Mouse (Mus musculus): ENCODE measurements around the gene Il15. TPM values are rescaled to one million over a fixed set of nuclear protein-coding genes. Genes with fewer than 3 reads are reported as not detected.

Il15 gene
- 1.5 and 2.0 TPM in 2 replicates for polyA plus RNA-seq (2015; fragmentation: Nextera tagmentation; extraction: Ambion mirVana)

DNA sequence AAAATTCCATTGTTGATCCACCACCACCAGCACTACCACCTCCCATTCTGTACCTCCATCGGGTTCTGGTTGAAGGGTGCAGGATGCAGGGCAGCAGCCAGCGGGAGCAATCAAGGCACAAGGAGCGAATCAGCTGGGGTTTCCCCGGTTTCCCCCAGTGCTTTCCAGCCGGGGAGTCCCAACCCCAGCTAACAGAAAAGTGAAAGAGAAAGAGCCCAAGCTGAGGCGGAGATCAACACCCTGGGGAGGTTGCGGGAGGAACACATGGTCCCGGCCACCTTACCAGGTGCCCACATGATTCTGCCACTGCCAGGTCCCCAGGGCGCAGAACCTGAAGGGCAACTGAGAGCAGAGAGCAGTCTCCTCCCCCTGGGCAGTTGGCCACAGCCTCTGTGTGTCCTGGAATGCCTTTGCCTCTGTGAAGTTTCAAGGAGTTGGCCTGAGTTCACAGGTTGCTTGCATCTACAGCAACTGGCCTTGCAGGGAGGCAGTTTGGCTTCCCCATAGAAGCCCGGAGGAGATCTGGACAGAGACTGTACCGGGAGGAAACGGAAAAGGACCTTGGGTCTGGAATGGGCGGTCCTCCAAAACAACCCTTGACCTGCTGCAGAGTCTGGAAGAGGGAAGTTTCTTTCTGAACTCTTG is at the start of gene Il15:
Il15 (minus strand) TSS at position 537 of the 645 bp plus-strand sequence.

All from neural tube, postnatal 0 days (tissue).